Mouse (Mus musculus) megakaryocyte, embryonic 14.5 days (primary cell): ENCODE data around the gene Aldoc. TPM values are rescaled to one million over a fixed set of nuclear protein-coding genes. Genes with fewer than 3 reads are reported as not detected.

Source experiments
- H3K27me3 ChIP-seq: replicated peaks from 2 replicates; pipeline ENCODE3; 2012; ENCODE audit warnings: inconsistent platforms
- H3K36me3 ChIP-seq: replicated peaks from 2 replicates; pipeline ENCODE3; 2012; ENCODE audit warnings: low read length, inconsistent platforms, mixed read lengths
- H3K4me1 ChIP-seq: 2 replicates; pipeline ENCODE4 v1.6.1; 2012; ENCODE audit warnings: inconsistent platforms
- H3K4me3 ChIP-seq: replicated peaks from 2 replicates; pipeline ENCODE3; 2012; ENCODE audit warnings: moderate library complexity, mild to moderate bottlenecking, inconsistent platforms
- H3K9me3 ChIP-seq: 2 replicates; pipeline ENCODE4 v1.6.1; 2012; ENCODE audit warnings: inconsistent platforms
- FLI1 ChIP-seq: IDR thresholded peaks from 2 replicates; pipeline ENCODE4 v1.6.1; 2012; ENCODE audit warnings: low read length, inconsistent platforms, mixed read lengths
- GATA1 ChIP-seq: IDR thresholded peaks from 3 replicates; pipeline ENCODE4 v1.6.1; 2012; ENCODE audit warnings: mixed read lengths, low read length, inconsistent platforms, borderline replicate concordance
- polyA plus RNA-seq: library from polyadenylated mRNA; stranded (reverse); fragments of >175 nt; gene quantifications from 2 replicates; pipeline ENCODE4 v1.2.3, GENCODE M21; 2012; ENCODE audit warnings: low replicate concordance; ENCODE audit not compliant: insufficient read depth

The Aldoc gene
- polyA plus RNA-seq, 1 experiment: 25.1 TPM

DNA sequence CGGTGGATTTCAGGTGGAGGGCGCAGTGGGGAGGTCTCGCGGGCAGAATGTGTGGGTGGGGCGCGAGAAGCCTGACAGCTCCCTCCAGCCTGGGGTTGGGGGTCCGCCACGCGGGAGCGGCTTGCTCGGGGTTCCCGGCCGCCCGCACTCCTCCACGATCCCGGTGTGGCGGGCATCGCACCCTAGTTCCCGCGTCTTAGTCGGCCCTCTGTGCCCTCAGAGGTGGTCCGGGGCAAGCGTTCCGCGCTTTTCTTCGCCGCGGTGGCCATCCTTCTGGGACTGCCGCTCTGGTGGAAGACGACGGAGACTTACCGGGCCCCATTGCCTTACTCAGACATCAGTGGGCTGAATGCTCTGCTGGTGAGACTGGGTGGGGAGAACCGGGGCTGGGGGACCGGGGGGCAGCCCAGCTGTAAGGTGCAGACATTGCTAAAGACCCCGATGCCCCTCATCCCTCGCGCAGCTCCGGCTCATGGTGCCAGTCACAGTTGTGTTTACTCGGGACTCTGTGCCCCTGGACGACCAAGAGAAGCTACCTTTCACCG is 5.8 kb downstream of the Aldoc start:
- TF ChIP-seq FLI1: no peak
- TF ChIP-seq GATA1: no peak
- Histone ChIP-seq H3K4me3 (peak overlapping the region; percentile 97), H3K27me3 (no peaks in the 10 kb centered on the region), H3K9me3 (no peaks in the 10 kb centered on the region), H3K36me3 (peaks cover 60% of the 10 kb centered on the region), H3K4me1 (peaks cover 62% of the 10 kb centered on the region)

GRCm38 (mm10) chr11:78332676-78333075 is 9.9 kb downstream of the Aldoc start:
- peaks cover 63% of the 10 kb centered on the region for H3K36me3 ChIP-seq
- no peaks in the 10 kb centered on the region for H3K27me3 ChIP-seq
- H3K4me3 ChIP-seq: no peak overlapping the region
- peaks cover 4% of the 10 kb centered on the region; the same call in 1 of the 2 replicates for H3K9me3 ChIP-seq
- TF ChIP-seq FLI1 (no peak), GATA1 (no peak)
- H3K4me1 ChIP-seq: peaks cover 31% of the 10 kb centered on the region

DNA sequence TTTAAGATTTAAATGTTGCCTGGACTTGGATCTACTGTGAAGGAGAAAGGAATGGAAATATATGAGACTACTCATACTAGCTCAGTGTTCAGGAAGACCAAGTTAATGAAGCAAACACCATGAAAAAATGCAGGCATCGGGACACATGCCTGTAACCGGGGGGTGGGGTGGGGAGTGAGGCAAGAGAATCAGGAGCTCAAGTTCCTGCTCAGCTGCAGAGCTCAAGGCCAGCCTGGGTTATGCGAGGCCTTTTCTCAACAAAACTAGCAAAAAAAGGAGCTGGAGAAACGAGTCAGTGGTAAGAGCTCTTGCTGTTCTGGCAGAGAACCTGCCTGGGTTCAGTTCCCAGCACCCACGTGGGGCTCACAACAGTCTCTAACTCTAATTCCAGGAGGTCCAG is 11.2 kb downstream of the Aldoc start:
- no peaks in the 10 kb centered on the region for H3K27me3 ChIP-seq
- H3K9me3 ChIP-seq: peaks cover 4% of the 10 kb centered on the region; the same call in 1 of the 2 replicates
- H3K4me3 ChIP-seq: no peak overlapping the region
- no peak for TF ChIP-seq GATA1
- TF ChIP-seq FLI1: no peak
- H3K36me3 ChIP-seq: peaks cover 75% of the 10 kb centered on the region
- peaks cover 27% of the 10 kb centered on the region for H3K4me1 ChIP-seq

- Histone ChIP-seq H3K4me3 (no peak overlapping the region), H3K36me3 (peaks cover 93% of the 10 kb centered on the region), H3K9me3 (peaks cover 4% of the 10 kb centered on the region; the same call in 1 of the 2 replicates), H3K27me3 (no peaks in the 10 kb centered on the region), H3K4me1 (peaks cover 26% of the 10 kb centered on the region)
- TF ChIP-seq FLI1: no peak
- no peak for TF ChIP-seq GATA1
Measured at GRCm38 (mm10) chr11:78337040-78337439, 14.3 kb downstream of the Aldoc start.

GRCm38 (mm10) chr11:78341702-78342101 is 18.9 kb downstream of the Aldoc start:
- no peaks in the 10 kb centered on the region for H3K9me3 ChIP-seq

DNA sequence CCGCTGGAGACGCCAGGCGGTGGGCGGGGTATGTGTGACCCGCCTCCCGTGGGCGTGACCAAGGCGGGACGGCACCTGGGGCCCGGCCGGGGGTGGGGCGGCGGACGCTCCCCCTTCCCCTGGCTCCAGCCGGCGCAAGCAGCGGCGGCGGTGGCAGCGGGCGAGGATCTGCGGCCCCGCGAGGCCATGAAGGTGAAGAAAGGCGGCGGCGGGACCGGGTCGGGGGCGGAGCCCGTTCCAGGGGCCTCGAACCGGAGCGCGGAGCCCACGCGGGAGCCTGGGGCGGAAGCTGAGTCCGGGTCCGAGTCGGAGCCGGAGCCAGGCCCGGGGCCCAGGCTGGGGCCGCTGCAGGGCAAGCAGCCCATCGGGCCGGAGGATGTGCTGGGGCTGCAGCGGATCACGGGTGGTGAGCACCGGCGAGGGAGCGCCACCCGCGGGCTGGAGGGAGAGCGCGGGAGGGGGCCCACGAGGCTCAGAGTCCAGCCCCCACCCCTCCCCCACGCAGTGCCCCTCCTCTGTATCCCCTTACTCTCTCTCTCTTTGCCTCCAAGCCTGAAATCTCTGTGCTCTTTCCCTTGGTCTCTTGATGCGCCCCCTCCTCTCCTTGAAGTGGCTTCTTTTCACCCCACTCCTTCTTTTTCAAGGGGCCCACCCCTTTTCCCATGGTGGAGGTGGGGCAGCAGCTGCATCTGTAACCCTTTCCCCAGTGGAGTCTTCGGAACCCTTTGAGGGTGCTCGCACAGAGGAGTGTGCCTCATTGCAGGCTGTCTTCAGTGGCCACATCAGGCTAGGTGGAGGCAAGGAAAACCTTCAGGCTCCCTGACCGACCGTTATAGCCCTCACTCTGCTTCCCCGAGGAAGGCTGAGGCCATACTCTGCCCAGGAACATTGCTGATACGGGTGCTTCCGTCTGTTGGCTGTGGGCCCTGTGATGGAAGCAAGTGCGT is 20.9 kb downstream of the Aldoc start, which contains the start of gene Unc119:
TSS of gene Unc119 (plus strand) at position 102 of the 947 bp plus-strand sequence.
- Histone ChIP-seq H3K36me3 (peaks cover 73% of the 10 kb centered on the region), H3K4me3 (peak within 1 kb of the TSS; percentile 98), H3K4me1 (peaks cover 71% of the 10 kb centered on the region)

More at GRCm38 (mm10) chr11:78341702-78342101, 18.9 kb downstream of the Aldoc start:
- peak overlapping the region; percentile 46 for H3K4me3 ChIP-seq
- H3K27me3 ChIP-seq: no peaks in the 10 kb centered on the region
- TF ChIP-seq GATA1: no peak
- no peak for TF ChIP-seq FLI1
- peaks cover 70% of the 10 kb centered on the region for H3K36me3 ChIP-seq
- H3K4me1 ChIP-seq: peaks cover 52% of the 10 kb centered on the region

DNA sequence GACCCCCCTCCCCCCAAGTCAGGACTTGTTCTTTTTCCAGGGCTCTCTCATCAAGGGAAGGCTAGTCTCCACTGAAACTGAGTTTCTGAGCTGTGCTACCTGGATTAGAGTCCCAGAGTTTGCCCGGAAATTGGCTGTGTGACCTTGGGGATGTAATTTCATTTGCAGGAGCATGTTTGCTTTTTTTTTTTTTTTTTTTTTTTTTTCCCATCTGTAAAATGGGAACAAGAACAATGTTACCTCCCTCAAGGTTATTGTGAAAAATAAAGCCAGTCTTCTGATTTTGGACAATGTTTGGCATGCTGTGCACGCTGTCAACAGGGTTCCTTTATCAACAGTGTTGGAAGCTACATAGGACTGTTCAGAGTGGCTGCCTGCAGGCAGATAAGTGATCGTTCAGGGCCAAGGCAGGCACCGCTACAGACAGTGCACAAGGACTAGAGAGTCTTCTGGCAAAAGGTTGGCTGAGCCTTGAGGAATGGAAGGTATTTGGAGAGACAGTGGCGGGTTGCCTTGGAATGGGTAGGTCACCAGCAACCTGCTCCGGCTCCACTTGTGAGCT is 21.6 kb downstream of the Aldoc start:
- H3K4me3 ChIP-seq: peak overlapping the region; percentile 98
- peaks cover 79% of the 10 kb centered on the region for H3K4me1 ChIP-seq
- no peak for TF ChIP-seq FLI1
- TF ChIP-seq GATA1: no peak
- peaks cover 73% of the 10 kb centered on the region for H3K36me3 ChIP-seq
- no peaks in the 10 kb centered on the region for H3K9me3 ChIP-seq
- H3K27me3 ChIP-seq: no peaks in the 10 kb centered on the region

More for the DNA sequence above, 20.9 kb downstream of the Aldoc start, which contains the start of gene Unc119:
- TF ChIP-seq GATA1: no peak
- TF ChIP-seq FLI1: no peak
- Histone ChIP-seq H3K9me3 (no peaks in the 10 kb centered on the region), H3K27me3 (no peaks in the 10 kb centered on the region)

- no peaks in the 10 kb centered on the region for H3K27me3 ChIP-seq
- peak overlapping the region; percentile 98 for H3K4me3 ChIP-seq
- peaks cover 73% of the 10 kb centered on the region for H3K36me3 ChIP-seq
- TF ChIP-seq FLI1: no peak
- TF ChIP-seq GATA1: no peak
- peaks cover 86% of the 10 kb centered on the region for H3K4me1 ChIP-seq
- no peaks in the 10 kb centered on the region for H3K9me3 ChIP-seq
Measured at GRCm38 (mm10) chr11:78344890-78345715, 22.3 kb downstream of the Aldoc start.

- peaks cover 90% of the 10 kb centered on the region for H3K4me1 ChIP-seq
- peaks cover 70% of the 10 kb centered on the region for H3K36me3 ChIP-seq
- peak overlapping the region; percentile 98 for H3K4me3 ChIP-seq
- TF ChIP-seq GATA1 (no peak), FLI1 (peak; percentile 81)
- no peaks in the 10 kb centered on the region for H3K9me3 ChIP-seq
- H3K27me3 ChIP-seq: no peaks in the 10 kb centered on the region
Measured at GRCm38 (mm10) chr11:78345801-78346200, 23.0 kb downstream of the Aldoc start.
